Mouse (Mus musculus): ENCODE results near the gene Dscaml1. TPM values are rescaled to one million over a fixed set of nuclear protein-coding genes. Genes with fewer than 3 reads are reported as not detected.

Dscaml1 gene
- polyA plus RNA-seq, 1 experiment from 2014 or later = 0.54 TPM

DNA sequence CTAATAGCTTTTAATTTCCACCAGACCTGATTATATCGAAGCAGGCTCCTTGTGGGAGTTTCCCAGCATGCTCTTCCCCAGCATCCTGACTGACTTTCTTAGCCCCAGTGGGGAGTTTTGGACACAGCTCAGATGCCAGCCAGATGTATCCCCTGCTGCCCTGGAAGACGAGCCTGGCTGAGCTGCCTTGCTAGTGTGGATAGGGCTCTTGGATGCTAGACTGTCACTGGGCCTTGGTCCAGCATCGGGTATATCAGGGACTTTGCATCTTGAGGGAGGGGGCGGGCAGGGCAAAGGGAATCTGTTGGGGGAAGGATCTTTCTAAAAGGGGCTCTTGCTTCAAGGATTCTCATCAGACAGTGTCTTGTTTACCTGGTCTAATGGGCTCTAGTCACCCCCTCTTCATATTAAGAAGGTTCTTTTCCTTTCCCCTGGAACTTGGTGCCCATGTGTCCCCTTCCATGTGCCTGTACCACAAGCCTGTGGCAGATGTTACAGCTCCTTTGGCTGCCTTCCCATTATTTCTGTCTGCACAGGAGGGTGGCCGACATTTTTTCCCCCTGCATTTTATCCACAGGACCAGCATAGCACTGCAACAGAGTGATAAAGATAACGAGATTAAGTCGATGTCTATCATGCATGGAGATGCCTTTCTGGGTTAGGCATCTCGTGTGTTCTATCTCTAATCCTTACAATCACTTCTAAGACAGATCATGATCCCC lies 28.6 kb downstream of the Dscaml1 start:
- H3K27me3 ChIP-seq (ENCODE audit: control insufficient read depth, insufficient read depth, low read length) = no peaks in the 10 kb centered on the region; the same call in 1 of the 2 replicates
- no peak for ATAC-seq (replicated peaks; ENCODE audit: extremely low read depth, insufficient read depth, low FRiP score)
- H3K4me2 ChIP-seq (ENCODE audit: low read depth, low read length) = no peak overlapping the region
- no peak overlapping the region for H3K4me3 ChIP-seq (ENCODE audit: low read length)
- no peak overlapping the region for H3K27ac ChIP-seq (ENCODE audit: low read length)
- no peaks in the 10 kb centered on the region for H3K9me3 ChIP-seq (replicated peaks; ENCODE audit: control insufficient read depth, low read length)
- H3K36me3 ChIP-seq (ENCODE audit: control insufficient read depth, insufficient read depth) = no peaks in the 10 kb centered on the region
- 56% methylated on average over 8 of the region's 8 CpGs for WGBS
- no peak overlapping the region for H3K9ac ChIP-seq (ENCODE audit: low read length)
- H3K4me1 ChIP-seq (ENCODE audit: control insufficient read depth, insufficient read depth, low read length) = no peaks in the 10 kb centered on the region

GRCm38 (mm10) chr9:45457200-45457599 lies 30.8 kb downstream of the Dscaml1 start:
- Histone ChIP-seq H3K4me2 (ENCODE audit: low read depth, low read length) (no peak overlapping the region), H3K27me3 (ENCODE audit: control insufficient read depth, insufficient read depth, low read length) (no peaks in the 10 kb centered on the region; the same call in 1 of the 2 replicates), H3K9ac (ENCODE audit: low read length) (no peak overlapping the region), H3K9me3 (replicated peaks; ENCODE audit: control insufficient read depth, low read length) (no peaks in the 10 kb centered on the region), H3K36me3 (ENCODE audit: control insufficient read depth, insufficient read depth) (no peaks in the 10 kb centered on the region), H3K4me3 (ENCODE audit: low read length) (no peak overlapping the region), H3K4me1 (ENCODE audit: control insufficient read depth, insufficient read depth, low read length) (no peaks in the 10 kb centered on the region), H3K27ac (ENCODE audit: low read length) (no peak overlapping the region)
- 42% methylated on average over 7 of the region's 7 CpGs for WGBS
- ATAC-seq (replicated peaks; ENCODE audit: extremely low read depth, insufficient read depth, low FRiP score) = no peak

GRCm38 (mm10) chr9:45458363-45458762 lies 31.9 kb downstream of the Dscaml1 start:
- no peaks in the 10 kb centered on the region for H3K36me3 ChIP-seq (ENCODE audit: control insufficient read depth, insufficient read depth)
- H3K9ac ChIP-seq (ENCODE audit: low read length) = no peak overlapping the region
- no peaks in the 10 kb centered on the region for H3K9me3 ChIP-seq (replicated peaks; ENCODE audit: control insufficient read depth, low read length)
- no peak overlapping the region for H3K4me2 ChIP-seq (ENCODE audit: low read depth, low read length)
- WGBS = 61% methylated on average over 14 of the region's 14 CpGs
- no peak overlapping the region for H3K4me3 ChIP-seq (ENCODE audit: low read length)
- H3K27ac ChIP-seq (ENCODE audit: low read length) = no peak overlapping the region
- H3K27me3 ChIP-seq (ENCODE audit: control insufficient read depth, insufficient read depth, low read length) = no peaks in the 10 kb centered on the region; the same call in 1 of the 2 replicates
- no peaks in the 10 kb centered on the region for H3K4me1 ChIP-seq (ENCODE audit: control insufficient read depth, insufficient read depth, low read length)
- no peak for ATAC-seq (replicated peaks; ENCODE audit: extremely low read depth, insufficient read depth, low FRiP score)

GRCm38 (mm10) chr9:45465396-45466019 lies 39.1 kb downstream of the Dscaml1 start:
- no peak overlapping the region for H3K4me3 ChIP-seq (ENCODE audit: low read length)
- no peaks in the 10 kb centered on the region for H3K9me3 ChIP-seq (replicated peaks; ENCODE audit: control insufficient read depth, low read length)
- no peak overlapping the region for H3K4me2 ChIP-seq (ENCODE audit: low read depth, low read length)
- WGBS = 65% methylated on average over 6 of the region's 6 CpGs
- H3K27me3 ChIP-seq (ENCODE audit: control insufficient read depth, insufficient read depth, low read length) = peaks cover 2% of the 10 kb centered on the region; the same call in 1 of the 2 replicates
- no peaks in the 10 kb centered on the region for H3K36me3 ChIP-seq (ENCODE audit: control insufficient read depth, insufficient read depth)
- no peaks in the 10 kb centered on the region for H3K4me1 ChIP-seq (ENCODE audit: control insufficient read depth, insufficient read depth, low read length)
- H3K27ac ChIP-seq (ENCODE audit: low read length) = no peak overlapping the region
- no peak for ATAC-seq (replicated peaks; ENCODE audit: extremely low read depth, insufficient read depth, low FRiP score)
- no peak overlapping the region for H3K9ac ChIP-seq (ENCODE audit: low read length)

DNA sequence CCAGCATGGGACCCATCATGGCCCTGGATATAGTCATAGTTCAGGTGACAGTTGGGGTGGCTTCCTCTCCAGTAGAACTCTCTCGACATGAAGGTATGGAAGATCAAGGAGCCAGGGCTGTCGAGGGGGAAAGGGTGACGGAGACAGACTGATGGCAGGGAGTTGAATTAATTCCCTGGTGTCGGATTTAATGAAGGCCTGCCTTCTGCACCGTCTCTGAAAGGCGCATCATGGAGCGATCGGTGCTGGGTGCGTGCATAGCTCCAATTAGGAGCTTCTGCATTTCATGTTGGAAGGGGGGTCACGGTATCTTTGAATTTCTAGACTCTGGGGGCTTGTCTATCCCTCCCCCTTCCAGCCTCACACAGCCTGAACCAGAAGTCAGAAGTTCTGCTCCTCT lies 41.8 kb downstream of the Dscaml1 start:
- Histone ChIP-seq H3K9me3 (replicated peaks; ENCODE audit: control insufficient read depth, low read length) (no peaks in the 10 kb centered on the region), H3K36me3 (ENCODE audit: control insufficient read depth, insufficient read depth) (no peaks in the 10 kb centered on the region), H3K4me3 (ENCODE audit: low read length) (no peak overlapping the region), H3K4me1 (ENCODE audit: control insufficient read depth, insufficient read depth, low read length) (no peaks in the 10 kb centered on the region), H3K27me3 (ENCODE audit: control insufficient read depth, insufficient read depth, low read length) (peaks cover 2% of the 10 kb centered on the region; the same call in 1 of the 2 replicates), H3K27ac (ENCODE audit: low read length) (no peak overlapping the region), H3K9ac (ENCODE audit: low read length) (no peak overlapping the region), H3K4me2 (ENCODE audit: low read depth, low read length) (no peak overlapping the region)
- no peak for ATAC-seq (replicated peaks; ENCODE audit: extremely low read depth, insufficient read depth, low FRiP score)
- WGBS = 80% methylated on average over 10 of the region's 10 CpGs

- no peak overlapping the region for H3K4me3 ChIP-seq (ENCODE audit: low read length)
- no peak overlapping the region for H3K9ac ChIP-seq (ENCODE audit: low read length)
- H3K27ac ChIP-seq (ENCODE audit: low read length) = no peak overlapping the region
- H3K36me3 ChIP-seq (ENCODE audit: control insufficient read depth, insufficient read depth) = no peaks in the 10 kb centered on the region
- peaks cover 2% of the 10 kb centered on the region for H3K27me3 ChIP-seq (ENCODE audit: control insufficient read depth, insufficient read depth, low read length)
- H3K4me1 ChIP-seq (ENCODE audit: control insufficient read depth, insufficient read depth, low read length) = no peaks in the 10 kb centered on the region
- 77% methylated on average over 10 of the region's 10 CpGs for WGBS
- no peak for ATAC-seq (replicated peaks; ENCODE audit: extremely low read depth, insufficient read depth, low FRiP score)
- no peak overlapping the region for H3K4me2 ChIP-seq (ENCODE audit: low read depth, low read length)
- H3K9me3 ChIP-seq (replicated peaks; ENCODE audit: control insufficient read depth, low read length) = no peaks in the 10 kb centered on the region
These were observed 44.5 kb downstream of the Dscaml1 start for GRCm38 (mm10) chr9:45470746-45471471.

DNA sequence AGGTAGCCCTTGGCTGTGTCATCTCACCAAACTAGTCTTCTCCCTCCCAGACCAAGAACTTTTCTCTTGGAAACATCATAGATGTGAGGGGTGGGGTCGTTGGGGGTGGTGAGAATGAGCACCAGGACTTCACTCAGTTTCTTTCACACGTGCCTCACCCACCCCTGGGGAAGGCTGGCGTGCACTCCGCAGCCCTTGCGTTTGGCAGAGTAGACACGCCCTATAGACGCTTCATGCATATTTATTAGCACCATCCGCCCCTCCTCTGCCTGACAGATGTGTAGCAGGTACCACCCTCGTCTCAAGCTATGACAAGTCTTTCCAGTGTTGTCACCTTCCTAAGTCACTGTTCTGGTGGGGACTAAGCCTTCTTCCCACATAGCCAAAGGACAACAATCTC lies 45.3 kb downstream of the Dscaml1 start:
- H3K9ac ChIP-seq (ENCODE audit: low read length) = no peak overlapping the region
- H3K27me3 ChIP-seq (ENCODE audit: control insufficient read depth, insufficient read depth, low read length) = peaks cover 2% of the 10 kb centered on the region
- 24% methylated on average over 9 of the region's 9 CpGs for whole genome bisulfite sequencing
- no peaks in the 10 kb centered on the region for H3K36me3 ChIP-seq (ENCODE audit: control insufficient read depth, insufficient read depth)
- no peaks in the 10 kb centered on the region for H3K9me3 ChIP-seq (replicated peaks; ENCODE audit: control insufficient read depth, low read length)
- H3K4me1 ChIP-seq (ENCODE audit: control insufficient read depth, insufficient read depth, low read length) = no peaks in the 10 kb centered on the region
- no peak overlapping the region for H3K4me3 ChIP-seq (ENCODE audit: low read length)
- H3K27ac ChIP-seq (ENCODE audit: low read length) = no peak overlapping the region
- ATAC-seq (replicated peaks; ENCODE audit: extremely low read depth, insufficient read depth, low FRiP score) = no peak
- H3K4me2 ChIP-seq (ENCODE audit: low read depth, low read length) = no peak overlapping the region

GRCm38 (mm10) chr9:45474874-45475273 lies 48.4 kb downstream of the Dscaml1 start:
- Histone ChIP-seq H3K27me3 (ENCODE audit: control insufficient read depth, insufficient read depth, low read length) (peaks cover 4% of the 10 kb centered on the region), H3K4me2 (ENCODE audit: low read depth, low read length) (no peak overlapping the region), H3K9me3 (replicated peaks; ENCODE audit: control insufficient read depth, low read length) (no peaks in the 10 kb centered on the region), H3K9ac (ENCODE audit: low read length) (no peak overlapping the region), H3K36me3 (ENCODE audit: control insufficient read depth, insufficient read depth) (no peaks in the 10 kb centered on the region), H3K4me3 (ENCODE audit: low read length) (no peak overlapping the region), H3K4me1 (ENCODE audit: control insufficient read depth, insufficient read depth, low read length) (no peaks in the 10 kb centered on the region), H3K27ac (ENCODE audit: low read length) (no peak overlapping the region)
- ATAC-seq (replicated peaks; ENCODE audit: extremely low read depth, insufficient read depth, low FRiP score) = no peak

DNA sequence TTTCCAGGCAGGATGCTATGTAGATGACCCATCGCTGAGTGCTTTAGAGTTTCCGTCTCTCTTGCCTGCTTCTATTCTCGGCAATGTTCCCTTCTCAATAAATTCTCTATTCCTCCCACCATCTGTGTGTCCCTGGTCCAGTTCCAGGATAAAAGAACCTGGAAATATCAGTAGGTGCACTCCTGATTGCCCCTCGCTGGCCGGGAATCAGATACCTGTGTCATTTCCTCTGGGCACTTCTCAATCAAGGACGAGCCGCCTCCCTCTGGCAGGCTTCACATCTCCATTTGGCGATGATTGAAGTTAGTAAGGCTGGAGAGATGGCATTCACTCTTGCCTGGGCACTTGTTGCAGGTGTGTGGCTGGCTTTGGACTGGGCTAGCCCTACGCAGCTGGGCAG lies 54.5 kb downstream of the Dscaml1 start:
- Histone ChIP-seq H3K4me1 (ENCODE audit: control insufficient read depth, insufficient read depth, low read length) (no peaks in the 10 kb centered on the region), H3K9ac (ENCODE audit: low read length) (no peak overlapping the region), H3K27ac (ENCODE audit: low read length) (no peak overlapping the region), H3K4me3 (ENCODE audit: low read length) (no peak overlapping the region), H3K4me2 (ENCODE audit: low read depth, low read length) (no peak overlapping the region), H3K36me3 (ENCODE audit: control insufficient read depth, insufficient read depth) (no peaks in the 10 kb centered on the region), H3K27me3 (ENCODE audit: control insufficient read depth, insufficient read depth, low read length) (peaks cover 2% of the 10 kb centered on the region; the same call in 1 of the 2 replicates), H3K9me3 (replicated peaks; ENCODE audit: control insufficient read depth, low read length) (no peaks in the 10 kb centered on the region)
- 76% methylated on average over 9 of the region's 9 CpGs for whole genome bisulfite sequencing
- ATAC-seq (replicated peaks; ENCODE audit: extremely low read depth, insufficient read depth, low FRiP score) = no peak

Measured in heart, embryonic 16.5 days (tissue).